Mouse (Mus musculus) limb, embryonic 14.5 days (tissue): Measurements from ENCODE around the gene Bhlhe40. TPM values are rescaled to one million over a fixed set of nuclear protein-coding genes. Genes with fewer than 3 reads are reported as not detected.

Experiments
- ATAC-seq: fragments of 200-750 bp; cut with Nextera tagmentation; 2 replicates; pipeline ENCODE4 v1.8.0; 2017; ENCODE audit warnings: low read depth, moderate number of reproducible peaks, moderate TSS enrichment; ENCODE audit not compliant: low FRiP score
- DNase-seq: peaks from one replicate; pipeline ENCODE4 v3.0.0-alpha.2; 2015; ENCODE audit warnings: low spot score
- H3K27ac ChIP-seq: fragments of 300-500 bp; sonication (generic); replicated peaks from 2 replicates; pipeline ENCODE4 v1.5.1; 2014; ENCODE audit warnings: low read depth, mild to moderate bottlenecking, low read length, moderate library complexity, mixed read lengths
- H3K27me3 ChIP-seq: fragments of 300-500 bp; sonication (generic); 2 replicates; pipeline ENCODE4 v1.6.1; 2014; ENCODE audit warnings: low read length, mixed read lengths; ENCODE audit not compliant: control insufficient read depth, insufficient read depth
- H3K36me3 ChIP-seq: fragments of 300-500 bp; sonication (generic); 2 replicates; pipeline ENCODE4 v1.6.1; 2014; ENCODE audit warnings: mild to moderate bottlenecking, low read length, moderate library complexity, mixed read lengths; ENCODE audit not compliant: control insufficient read depth, insufficient read depth
- H3K4me1 ChIP-seq: fragments of 300-500 bp; sonication (generic); 2 replicates; pipeline ENCODE4 v1.6.1; 2014; ENCODE audit warnings: antibody characterized with exemption, low read length, mixed read lengths; ENCODE audit not compliant: control insufficient read depth, insufficient read depth
- H3K4me2 ChIP-seq: fragments of 300-500 bp; sonication (generic); replicated peaks from 2 replicates; pipeline ENCODE4 v1.6.1; 2014; ENCODE audit warnings: low read depth, mild to moderate bottlenecking, low read length, moderate library complexity; ENCODE audit not compliant: severe bottlenecking
- H3K4me3 ChIP-seq: fragments of 300-500 bp; sonication (generic); replicated peaks from 2 replicates; pipeline ENCODE4 v1.5.1; 2014; ENCODE audit warnings: low read length
- H3K9ac ChIP-seq: fragments of 300-500 bp; sonication (generic); 2 replicates; pipeline ENCODE4 v1.6.1; 2014; ENCODE audit warnings: mild to moderate bottlenecking, low read depth, low read length, moderate library complexity; ENCODE audit not compliant: severe bottlenecking
- H3K9me3 ChIP-seq: fragments of 300-500 bp; sonication (generic); 2 replicates; pipeline ENCODE4 v1.6.1; 2016; ENCODE audit warnings: low read length; ENCODE audit not compliant: control insufficient read depth
- POLR2A ChIP-seq: fragments of 200-500 bp; IDR thresholded peaks from 2 replicates; pipeline ENCODE4 v1.8.0; 2012; ENCODE audit warnings: inconsistent platforms, mild to moderate bottlenecking, moderate library complexity, borderline replicate concordance; ENCODE audit not compliant: insufficient read depth, insufficient read length; ENCODE audit errors: extremely low read depth
- WGBS: fragments of 180-500 bp; shearing (Covaris S2); extraction: QIAGEN DNeasy Blood & Tissue Kit; methylation state at CpG from one replicate; pipeline ENCODE4 v1.1.7; 2014; 5-methylcytosine and 5-hydroxymethylcytosine counted together
- polyA plus RNA-seq, 2 experiments: library from polyadenylated mRNA; depleted of rRNA in 1 of 2; stranded (reverse) in 1 of 2; unstranded in 1 of 2; fragments of >200 nt; fragmentation: Nextera tagmentation in 1 of 2; extraction: Ambion mirVana in 1 of 2; gene quantifications; 2 replicates each; pipeline versions ENCODE4 v1.2.1 to v1.2.3; 2012 to 2014

Gene Bhlhe40
- polyA plus RNA-seq, 2 experiments: 11.9 to 31.7 TPM

- no peak for TF ChIP-seq POLR2A
- no peak overlapping the region for H3K27ac ChIP-seq
These were observed 29.7 kb upstream of the Bhlhe40 start for GRCm38 (mm10) chr6:108630701-108631100.

DNA sequence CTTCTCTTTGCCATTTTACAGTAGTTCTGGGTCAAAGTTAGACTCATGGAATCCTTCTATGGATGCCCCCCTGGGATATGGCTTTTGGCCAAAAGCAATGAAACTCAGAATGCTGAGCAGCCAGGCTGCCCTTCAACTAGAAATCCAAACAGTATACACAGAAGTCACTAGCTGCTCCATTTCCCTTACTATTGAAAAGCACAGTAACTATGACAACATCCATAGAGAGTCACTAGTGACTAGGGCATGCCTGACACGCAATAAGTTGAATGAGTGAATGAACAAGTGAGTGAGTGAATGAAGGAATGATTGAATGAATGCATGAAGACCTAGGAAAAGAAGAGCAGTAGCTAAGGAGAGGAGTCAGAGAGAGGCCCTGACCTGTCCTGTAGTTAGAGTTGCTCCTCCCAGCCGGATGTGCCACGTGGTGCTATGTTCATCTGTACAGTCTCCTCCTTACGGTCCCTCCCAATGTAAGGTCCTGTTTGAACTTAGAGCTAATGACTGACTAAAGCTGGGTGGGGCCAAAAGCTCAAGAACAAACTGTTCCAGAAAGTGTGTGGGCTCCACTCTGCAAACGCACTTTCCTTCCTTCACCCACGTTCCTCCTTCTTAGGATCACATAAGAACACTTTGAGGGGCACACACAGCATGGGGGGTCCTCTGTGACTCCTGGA lies 22.1 kb upstream of the Bhlhe40 start:
- H3K27ac ChIP-seq: no peak overlapping the region
- 86% methylated on average over 6 of the region's 6 CpGs for WGBS
- H3K4me2 ChIP-seq: no peak overlapping the region
- no peaks in the 10 kb centered on the region for H3K9me3 ChIP-seq
- ATAC-seq (no peak), DNase-seq (no peak)
- no peaks in the 10 kb centered on the region for H3K36me3 ChIP-seq
- H3K4me1 ChIP-seq: no peaks in the 10 kb centered on the region
- TF ChIP-seq POLR2A: no peak
- no peak overlapping the region for H3K9ac ChIP-seq
- H3K4me3 ChIP-seq: no peak overlapping the region
- H3K27me3 ChIP-seq: no peaks in the 10 kb centered on the region

More at GRCm38 (mm10) chr6:108630701-108631100, 29.7 kb upstream of the Bhlhe40 start:
- Histone ChIP-seq H3K4me3 (no peak overlapping the region), H3K27me3 (no peaks in the 10 kb centered on the region), H3K9ac (no peak overlapping the region), H3K36me3 (no peaks in the 10 kb centered on the region), H3K4me1 (no peaks in the 10 kb centered on the region), H3K4me2 (no peak overlapping the region), H3K9me3 (0 out of 2 replicates have a peak, but pooled peaks cover 6% of the 10 kb centered on the region)
- DNase-seq (no peak), ATAC-seq (no peak)

GRCm38 (mm10) chr6:108642020-108642419 lies 18.4 kb upstream of the Bhlhe40 start:
- no peak overlapping the region for H3K4me3 ChIP-seq
- no peak overlapping the region for H3K27ac ChIP-seq
- no peak for DNase-seq
- WGBS: 67% methylated on average over 7 of the region's 7 CpGs
- H3K9ac ChIP-seq: no peak overlapping the region
- H3K9me3 ChIP-seq: no peaks in the 10 kb centered on the region
- TF ChIP-seq POLR2A: no peak
- no peak for ATAC-seq
- H3K27me3 ChIP-seq: no peaks in the 10 kb centered on the region
- H3K36me3 ChIP-seq: no peaks in the 10 kb centered on the region
- no peaks in the 10 kb centered on the region for H3K4me1 ChIP-seq
- no peak overlapping the region for H3K4me2 ChIP-seq

DNA sequence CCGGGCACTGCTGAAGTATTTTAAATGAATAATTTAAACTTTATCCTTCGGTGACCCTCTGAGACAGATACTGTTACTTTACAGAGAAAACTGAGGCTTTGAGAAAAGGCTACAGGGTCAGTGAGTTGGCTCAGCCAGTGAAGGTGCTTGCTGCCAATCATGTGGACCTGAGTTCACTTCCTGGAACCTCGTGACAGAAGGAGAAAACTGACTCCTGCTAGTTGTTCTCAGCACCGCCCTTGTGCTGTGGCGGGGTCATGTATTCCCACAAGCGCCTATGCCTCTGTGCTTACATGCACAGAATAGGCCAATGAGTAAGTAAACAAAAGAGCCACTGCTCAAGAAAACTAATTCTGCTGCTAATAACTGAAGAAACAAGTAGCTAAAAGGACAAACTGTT lies 17.4 kb upstream of the Bhlhe40 start:
- Histone ChIP-seq H3K27ac (no peak overlapping the region), H3K4me1 (no peaks in the 10 kb centered on the region), H3K4me2 (no peak overlapping the region), H3K4me3 (no peak overlapping the region), H3K9me3 (no peaks in the 10 kb centered on the region), H3K27me3 (no peaks in the 10 kb centered on the region), H3K36me3 (no peaks in the 10 kb centered on the region), H3K9ac (no peak overlapping the region)
- ATAC-seq: no peak
- WGBS: 63% methylated on average over 6 of the region's 6 CpGs
- no peak for DNase-seq
- TF ChIP-seq POLR2A: no peak

DNA sequence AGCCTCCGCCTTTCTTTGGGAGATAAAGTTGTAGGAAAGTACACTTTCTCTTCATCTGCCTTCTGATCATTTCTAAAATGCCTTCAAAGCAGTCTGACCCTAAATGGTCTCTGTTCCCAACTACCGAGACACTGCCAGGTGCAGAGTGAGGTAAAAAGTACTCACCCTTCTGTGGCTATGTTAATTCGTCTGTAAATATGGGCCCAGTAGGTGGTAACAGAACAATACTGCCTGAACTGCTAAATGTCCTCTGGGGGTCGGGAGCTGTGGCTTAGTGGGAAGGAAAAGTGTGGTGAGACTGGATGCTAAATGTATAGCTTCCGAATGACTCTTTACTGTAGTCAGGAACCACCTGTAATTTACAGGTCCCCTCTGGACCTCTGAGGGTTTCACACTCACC lies 16.1 kb upstream of the Bhlhe40 start:
- ATAC-seq: no peak
- no peak overlapping the region for H3K4me2 ChIP-seq
- TF ChIP-seq POLR2A: no peak
- H3K27me3 ChIP-seq: no peaks in the 10 kb centered on the region
- H3K27ac ChIP-seq: no peak overlapping the region
- DNase-seq: no peak
- H3K4me3 ChIP-seq: no peak overlapping the region
- WGBS: 47% methylated on average over 5 of the region's 5 CpGs
- no peaks in the 10 kb centered on the region for H3K9me3 ChIP-seq
- H3K36me3 ChIP-seq: no peaks in the 10 kb centered on the region
- H3K4me1 ChIP-seq: no peaks in the 10 kb centered on the region
- H3K9ac ChIP-seq: no peak overlapping the region
